Mouse (Mus musculus) limb, embryonic 12.5 days (tissue): ENCODE measurements around the gene Brat1. TPM values are rescaled to one million over a fixed set of nuclear protein-coding genes. Genes with fewer than 3 reads are reported as not detected.
"Not testable (repeated sequence)": the region's sequence is repeated elsewhere in the genome, so short reads cannot be mapped to it uniquely, and the experiment has no call there.

ENCODE experiments used
- ATAC-seq: fragments of 200-750 bp; cut with Nextera tagmentation; 2 replicates; pipeline ENCODE4 v1.8.0; 2017; ENCODE audit warnings: low read depth, moderate TSS enrichment; ENCODE audit not compliant: insufficient number of reproducible peaks, insufficient read depth, low FRiP score, low TSS enrichment
- H3K27ac ChIP-seq: fragments of 300-500 bp; sonication (generic); 2 replicates; pipeline ENCODE4 v1.5.1; 2016; ENCODE audit warnings: mild to moderate bottlenecking, moderate library complexity
- H3K27me3 ChIP-seq: fragments of 300-500 bp; sonication (generic); 2 replicates; pipeline ENCODE4 v1.6.1; 2016; ENCODE audit warnings: mild to moderate bottlenecking, moderate library complexity
- H3K36me3 ChIP-seq: fragments of 300-500 bp; sonication (generic); 2 replicates; pipeline ENCODE4 v1.6.1; 2016; ENCODE audit warnings: mild to moderate bottlenecking, moderate library complexity
- H3K4me1 ChIP-seq: fragments of 300-500 bp; sonication (generic); replicated peaks from 2 replicates; pipeline ENCODE4 v1.6.1; 2016
- H3K4me2 ChIP-seq: fragments of 300-500 bp; sonication (generic); 2 replicates; pipeline ENCODE4 v1.6.1; 2016; ENCODE audit warnings: mild to moderate bottlenecking, moderate library complexity
- H3K4me3 ChIP-seq: fragments of 300-500 bp; sonication (generic); replicated peaks from 2 replicates; pipeline ENCODE4 v1.5.1; 2016; ENCODE audit warnings: mild to moderate bottlenecking
- H3K9ac ChIP-seq: fragments of 300-500 bp; sonication (generic); replicated peaks from 2 replicates; pipeline ENCODE4 v1.6.1; 2016; ENCODE audit warnings: mild to moderate bottlenecking, moderate library complexity
- H3K9me3 ChIP-seq: fragments of 300-500 bp; sonication (generic); 2 replicates; pipeline ENCODE4 v1.6.1; 2016; ENCODE audit warnings: mild to moderate bottlenecking, moderate library complexity
- WGBS: fragments of 180-500 bp; shearing (Covaris S2); methylation state at CpG from one replicate; pipeline ENCODE4 v1.1.7; 2016; 5-methylcytosine and 5-hydroxymethylcytosine counted together
- polyA plus RNA-seq: library from polyadenylated mRNA; unstranded; fragments of >200 nt; fragmentation: Nextera tagmentation; extraction: Ambion mirVana; gene quantifications from 2 replicates; pipeline ENCODE4 v1.2.1, GENCODE M21; 2016

Brat1 gene
- 22.4 and 23.5 TPM in 2 replicates for polyA plus RNA-seq

GRCm38 (mm10) chr5:140704378-140705251 lies at the start of gene Brat1:
TSS of gene Brat1 (plus strand) at chr5:140705011.
- peak; percentile 90 for ATAC-seq
- no peaks in the 10 kb centered on the region for H3K9me3 ChIP-seq
- peak within 1 kb of the TSS; percentile 60 for H3K4me3 ChIP-seq
- WGBS = under 1% methylated on average over 68 of the region's 69 CpGs
- H3K36me3 ChIP-seq = peaks cover 19% of the 10 kb centered on the region; the same call in 1 of the 2 replicates
- H3K9ac ChIP-seq = peak within 1 kb of the TSS; percentile 79
- no peaks in the 10 kb centered on the region for H3K27me3 ChIP-seq
- H3K27ac ChIP-seq = peak within 1 kb of the TSS; percentile 86
- H3K4me2 ChIP-seq = peak within 1 kb of the TSS; percentile 81
- H3K4me1 ChIP-seq = peaks cover 32% of the 10 kb centered on the region

- Histone ChIP-seq H3K9me3 (no peaks in the 10 kb centered on the region), H3K4me1 (peaks cover 35% of the 10 kb centered on the region), H3K4me2 (peak overlapping the region; percentile 32), H3K27ac (no peak overlapping the region), H3K4me3 (no peak overlapping the region), H3K9ac (peak overlapping the region; percentile 24), H3K36me3 (no peaks in the 10 kb centered on the region), H3K27me3 (peaks cover 3% of the 10 kb centered on the region; the same call in 1 of the 2 replicates)
- ATAC-seq = no peak
- WGBS = 43% methylated on average over 16 of the region's 16 CpGs
These were observed 45.1 kb upstream of the Brat1 start for GRCm38 (mm10) chr5:140659607-140660272.

- Histone ChIP-seq H3K27ac (no peak overlapping the region), H3K27me3 (peaks cover 3% of the 10 kb centered on the region; the same call in 1 of the 2 replicates), H3K36me3 (peaks cover 6% of the 10 kb centered on the region; the same call in 1 of the 2 replicates), H3K4me3 (no peak overlapping the region), H3K9me3 (no peaks in the 10 kb centered on the region), H3K4me1 (peaks cover 35% of the 10 kb centered on the region), H3K9ac (no peak overlapping the region), H3K4me2 (no peak overlapping the region)
- no peak for ATAC-seq
- WGBS = 93% methylated on average over 1 of the region's 1 CpGs
These were observed 44.4 kb upstream of the Brat1 start for GRCm38 (mm10) chr5:140660398-140660797.

- Histone ChIP-seq H3K9me3 (no peaks in the 10 kb centered on the region), H3K27me3 (peaks cover 3% of the 10 kb centered on the region; the same call in 1 of the 2 replicates), H3K4me1 (peaks cover 35% of the 10 kb centered on the region), H3K4me2 (no peak overlapping the region), H3K27ac (no peak overlapping the region), H3K36me3 (peaks cover 16% of the 10 kb centered on the region), H3K4me3 (no peak overlapping the region), H3K9ac (no peak overlapping the region)
- no peak for ATAC-seq
- 58% methylated on average over 8 of the region's 8 CpGs for WGBS
These were observed 43.4 kb upstream of the Brat1 start for GRCm38 (mm10) chr5:140661427-140661826.

- H3K4me2 ChIP-seq = no peak overlapping the region
- no peaks in the 10 kb centered on the region for H3K9me3 ChIP-seq
- H3K27ac ChIP-seq = peak overlapping the region; percentile 66
- peaks cover 3% of the 10 kb centered on the region; the same call in 1 of the 2 replicates for H3K27me3 ChIP-seq
- 56% methylated on average over 12 of the region's 12 CpGs for WGBS
- no peak overlapping the region for H3K4me3 ChIP-seq
- no peak for ATAC-seq
- H3K9ac ChIP-seq = no peak overlapping the region
- peaks cover 35% of the 10 kb centered on the region for H3K4me1 ChIP-seq
- peaks cover 20% of the 10 kb centered on the region for H3K36me3 ChIP-seq
These were observed 42.8 kb upstream of the Brat1 start for GRCm38 (mm10) chr5:140661875-140662643.

GRCm38 (mm10) chr5:140662741-140663592 lies 41.8 kb upstream of the Brat1 start:
- H3K27ac ChIP-seq = peak overlapping the region; percentile 66

GRCm38 (mm10) chr5:140663621-140664180 lies 41.1 kb upstream of the Brat1 start:
- Histone ChIP-seq H3K27me3 (peaks cover 3% of the 10 kb centered on the region; the same call in 1 of the 2 replicates), H3K9me3 (peaks cover 5% of the 10 kb centered on the region), H3K9ac (no peak overlapping the region), H3K36me3 (peaks cover 32% of the 10 kb centered on the region), H3K27ac (no peak overlapping the region), H3K4me3 (no peak overlapping the region), H3K4me1 (peaks cover 35% of the 10 kb centered on the region), H3K4me2 (no peak overlapping the region)
- ATAC-seq = peak; percentile 13; the same call in 1 of the 2 replicates
- whole genome bisulfite sequencing = 48% methylated on average over 7 of the region's 7 CpGs

More at GRCm38 (mm10) chr5:140662741-140663592, 41.8 kb upstream of the Brat1 start:
- no peak overlapping the region for H3K4me3 ChIP-seq
- 71% methylated on average over 17 of the region's 17 CpGs for WGBS
- H3K4me1 ChIP-seq = peaks cover 35% of the 10 kb centered on the region
- peaks cover 26% of the 10 kb centered on the region for H3K36me3 ChIP-seq
- no peak overlapping the region for H3K9ac ChIP-seq
- peaks cover 3% of the 10 kb centered on the region; the same call in 1 of the 2 replicates for H3K27me3 ChIP-seq
- ATAC-seq = no peak
- H3K4me2 ChIP-seq = no peak overlapping the region
- H3K9me3 ChIP-seq = no peaks in the 10 kb centered on the region

- 84% methylated on average over 6 of the region's 6 CpGs for WGBS
- Histone ChIP-seq H3K27me3 (no peaks in the 10 kb centered on the region), H3K9ac (no peak overlapping the region), H3K9me3 (peaks cover 11% of the 10 kb centered on the region), H3K4me1 (0 out of 2 replicates have a peak, but pooled peaks cover 5% of the 10 kb centered on the region), H3K4me2 (no peak overlapping the region), H3K36me3 (peaks cover 81% of the 10 kb centered on the region), H3K27ac (no peak overlapping the region), H3K4me3 (no peak overlapping the region)
- no peak for ATAC-seq
These were observed 32.7 kb upstream of the Brat1 start for GRCm38 (mm10) chr5:140672115-140672514.

GRCm38 (mm10) chr5:140672603-140673002 lies 32.2 kb upstream of the Brat1 start:
- not testable (repeated sequence) for H3K4me3 ChIP-seq, H3K27ac ChIP-seq, ATAC-seq, H3K4me1 ChIP-seq, H3K4me2 ChIP-seq, H3K9ac ChIP-seq, H3K27me3 ChIP-seq
- peaks cover 85% of the 10 kb centered on the region for H3K36me3 ChIP-seq
- H3K9me3 ChIP-seq = peaks cover 11% of the 10 kb centered on the region
- WGBS = 91% methylated on average over 6 of the region's 6 CpGs

- H3K27ac ChIP-seq = no peak overlapping the region
- WGBS = 90% methylated on average over 17 of the region's 17 CpGs
- no peak for ATAC-seq
- H3K4me3 ChIP-seq = no peak overlapping the region
- no peak overlapping the region for H3K9ac ChIP-seq
- peaks cover 3% of the 10 kb centered on the region for H3K9me3 ChIP-seq
- no peak overlapping the region for H3K4me2 ChIP-seq
- H3K27me3 ChIP-seq = no peaks in the 10 kb centered on the region
- 0 out of 2 replicates have a peak, but pooled peaks cover 5% of the 10 kb centered on the region for H3K4me1 ChIP-seq
- peaks cover 83% of the 10 kb centered on the region for H3K36me3 ChIP-seq
These were observed 30.8 kb upstream of the Brat1 start for GRCm38 (mm10) chr5:140674036-140674435.
